Mouse (Mus musculus): ENCODE results near the gene Kdm7a. TPM values are rescaled to one million over a fixed set of nuclear protein-coding genes. Genes with fewer than 3 reads are reported as not detected.

Gene Kdm7a
- total RNA-seq (2021): 10 to 100 TPM; 18.6 to 19.2 TPM
- long read RNA-seq, experiment 1, partial matches to known transcripts: 0 of 12 reads
- long read RNA-seq, experiment 1, other reads (novel, unspliced or antisense): 12 of 12 reads
- long read RNA-seq, experiment 2, full-length matches to known transcripts: 2 of 25 reads
- long read RNA-seq, experiment 2, partial matches to known transcripts: 1 of 25 reads
- long read RNA-seq, experiment 2, other reads (novel, unspliced or antisense): 22 of 25 reads

- DNase-seq: peak; percentile 91
Measured at GRCm38 (mm10) chr6:39206581-39207461, at the start of gene Kdm7a. Gene Kdm7a, minus strand, starts transcription at chr6:39206789.

GRCm38 (mm10) chr6:39255271-39255670, 48.7 kb upstream of the Kdm7a start:
- no peak for DNase-seq

GRCm38 (mm10) chr6:39250055-39250454, 43.5 kb upstream of the Kdm7a start:
- no peak for DNase-seq

- DNase-seq: no peak
Measured at GRCm38 (mm10) chr6:39249176-39249770, 42.7 kb upstream of the Kdm7a start.

GRCm38 (mm10) chr6:39244066-39244465, 37.5 kb upstream of the Kdm7a start:
- no peak for DNase-seq

GRCm38 (mm10) chr6:39243511-39243961, 36.9 kb upstream of the Kdm7a start:
- DNase-seq: peak; percentile 32

- DNase-seq: peak; percentile 72
Measured at GRCm38 (mm10) chr6:39242718-39243471, 36.3 kb upstream of the Kdm7a start.

- DNase-seq: no peak
Measured at GRCm38 (mm10) chr6:39241421-39241891, 34.9 kb upstream of the Kdm7a start.

- no peak for DNase-seq
Measured at GRCm38 (mm10) chr6:39240956-39241355, 34.4 kb upstream of the Kdm7a start.

GRCm38 (mm10) chr6:39237887-39238286, 31.3 kb upstream of the Kdm7a start:
- no peak for DNase-seq

- DNase-seq: no peak
Measured at GRCm38 (mm10) chr6:39232617-39233016, 26.0 kb upstream of the Kdm7a start.

GRCm38 (mm10) chr6:39230664-39231063, 24.1 kb upstream of the Kdm7a start:
- DNase-seq: no peak

GRCm38 (mm10) chr6:39226610-39226955, 20.0 kb upstream of the Kdm7a start:
- DNase-seq: no peak

- no peak for DNase-seq
Measured at GRCm38 (mm10) chr6:39225876-39226609, 19.5 kb upstream of the Kdm7a start.

GRCm38 (mm10) chr6:39223328-39223885, 16.8 kb upstream of the Kdm7a start:
- DNase-seq: no peak

GRCm38 (mm10) chr6:39222487-39222886, 15.9 kb upstream of the Kdm7a start:
- DNase-seq: no peak

- DNase-seq: no peak
Measured at GRCm38 (mm10) chr6:39217961-39218360, 11.4 kb upstream of the Kdm7a start.

- DNase-seq: no peak
Measured at GRCm38 (mm10) chr6:39217138-39217537, 10.5 kb upstream of the Kdm7a start.

GRCm38 (mm10) chr6:39214949-39215606, 8.5 kb upstream of the Kdm7a start:
- no peak for DNase-seq

- no peak for DNase-seq
Measured at GRCm38 (mm10) chr6:39209677-39210076, 3.1 kb upstream of the Kdm7a start.

- no peak for DNase-seq
Measured at GRCm38 (mm10) chr6:39208181-39208580, 1.6 kb upstream of the Kdm7a start.
